Mouse (Mus musculus): Measurements from ENCODE around the gene Polk. TPM values are rescaled to one million over a fixed set of nuclear protein-coding genes. Genes with fewer than 3 reads are reported as not detected.

The Polk gene
- total RNA-seq, 2 experiments from 2014 or later, result 9.0 to 12.9 TPM

GRCm38 (mm10) chr13:96477226-96477625, 65.2 kb downstream of the Polk start:
- no peak for DNase-seq (ENCODE audit: low spot score in 2 of 2)
- intact Hi-C loops (cut with DNase I), result no loop called here

- DNase-seq (ENCODE audit: low spot score in 2 of 2), result no peak
- intact Hi-C loops (cut with DNase I), result no loop called here
Observed at GRCm38 (mm10) chr13:96470957-96471356, 71.4 kb downstream of the Polk start, which contains the start of gene Ankdd1b. Gene Ankdd1b (minus strand): TSS chr13:96471198.

- intact Hi-C loops (cut with DNase I), result no loop called here
- DNase-seq (ENCODE audit: low spot score in 2 of 2), result no peak
Observed at GRCm38 (mm10) chr13:96470556-96470955, 71.8 kb downstream of the Polk start.

- no peak for DNase-seq (ENCODE audit: low spot score in 2 of 2)
- intact Hi-C loops (cut with DNase I), result no loop called here
Observed at GRCm38 (mm10) chr13:96468678-96469077, 73.7 kb downstream of the Polk start.

- DNase-seq (ENCODE audit: low spot score in 2 of 2), result no peak
- intact Hi-C loops (cut with DNase I), result no loop called here
Observed at GRCm38 (mm10) chr13:96465315-96465714, 77.1 kb downstream of the Polk start.

GRCm38 (mm10) chr13:96462644-96463043, 79.7 kb downstream of the Polk start:
- intact Hi-C loops (cut with DNase I), result no loop called here

GRCm38 (mm10) chr13:96458606-96459005, 83.8 kb downstream of the Polk start:
- intact Hi-C loops (cut with DNase I), result no loop called here
- no peak for DNase-seq (ENCODE audit: low spot score in 2 of 2)

More at GRCm38 (mm10) chr13:96462644-96463043, 79.7 kb downstream of the Polk start:
- no peak for DNase-seq (ENCODE audit: low spot score in 2 of 2)

- peak in 1 of 2 experiments; percentile 16 for DNase-seq (ENCODE audit: low spot score in 2 of 2)
- intact Hi-C loops (cut with DNase I), result no loop called here
Observed at GRCm38 (mm10) chr13:96458018-96458417, 84.4 kb downstream of the Polk start.

GRCm38 (mm10) chr13:96457566-96457965, 84.8 kb downstream of the Polk start:
- intact Hi-C loops (cut with DNase I), result no loop called here
- DNase-seq (ENCODE audit: low spot score in 2 of 2), result no peak

- no peak for DNase-seq (ENCODE audit: low spot score in 2 of 2)
- intact Hi-C loops (cut with DNase I), result no loop called here
Observed at GRCm38 (mm10) chr13:96454288-96454687, 88.1 kb downstream of the Polk start.

GRCm38 (mm10) chr13:96452621-96453020, 89.8 kb downstream of the Polk start:
- intact Hi-C loops (cut with DNase I), result no loop called here
- no peak for DNase-seq (ENCODE audit: low spot score in 2 of 2)

GRCm38 (mm10) chr13:96451386-96452140, 90.8 kb downstream of the Polk start:
- intact Hi-C loops (cut with DNase I), result no loop called here
- no peak for DNase-seq (ENCODE audit: low spot score in 2 of 2)

GRCm38 (mm10) chr13:96450869-96451268, 91.5 kb downstream of the Polk start:
- intact Hi-C loops (cut with DNase I), result no loop called here
- DNase-seq (ENCODE audit: low spot score in 2 of 2), result no peak

GRCm38 (mm10) chr13:96450205-96450856, 92.0 kb downstream of the Polk start:
- intact Hi-C loops (cut with DNase I), result no loop called here
- no peak for DNase-seq (ENCODE audit: low spot score in 2 of 2)

- no peak for DNase-seq (ENCODE audit: low spot score in 2 of 2)
- intact Hi-C loops (cut with DNase I), result no loop called here
Observed at GRCm38 (mm10) chr13:96440436-96440835, 101.9 kb downstream of the Polk start.

- intact Hi-C loops (cut with DNase I), result no loop called here
- no peak for DNase-seq (ENCODE audit: low spot score in 2 of 2)
Observed at GRCm38 (mm10) chr13:96436921-96437320, 105.5 kb downstream of the Polk start.

GRCm38 (mm10) chr13:96435793-96436192, 106.6 kb downstream of the Polk start:
- no peak for DNase-seq (ENCODE audit: low spot score in 2 of 2)
- intact Hi-C loops (cut with DNase I), result loop anchor here (2.0 kb wide), 1 partner anchor 107 kb away; the partner anchor contains the start of genes Col4a3bp and Polk

GRCm38 (mm10) chr13:96434899-96435331, 107.5 kb downstream of the Polk start:
- no peak for DNase-seq (ENCODE audit: low spot score in 2 of 2)
- intact Hi-C loops (cut with DNase I), result loop anchor here (2.0 kb wide), 1 partner anchor 108 kb away; the partner anchor contains the start of genes Col4a3bp and Polk

GRCm38 (mm10) chr13:96433648-96434190, 108.7 kb downstream of the Polk start:
- intact Hi-C loops (cut with DNase I), result loop anchor here (2.0 kb wide), 1 partner anchor 109 kb away; the partner anchor contains the start of genes Col4a3bp and Polk
- DNase-seq (ENCODE audit: low spot score in 2 of 2), result no peak

GRCm38 (mm10) chr13:96433041-96433440, 109.3 kb downstream of the Polk start:
- no peak for DNase-seq (ENCODE audit: low spot score in 2 of 2)
- intact Hi-C loops (cut with DNase I), result no loop called here

Measured in left cerebral cortex, postnatal 25 days (tissue).